Mouse (Mus musculus): ENCODE results near the gene Clca1.

DNA sequence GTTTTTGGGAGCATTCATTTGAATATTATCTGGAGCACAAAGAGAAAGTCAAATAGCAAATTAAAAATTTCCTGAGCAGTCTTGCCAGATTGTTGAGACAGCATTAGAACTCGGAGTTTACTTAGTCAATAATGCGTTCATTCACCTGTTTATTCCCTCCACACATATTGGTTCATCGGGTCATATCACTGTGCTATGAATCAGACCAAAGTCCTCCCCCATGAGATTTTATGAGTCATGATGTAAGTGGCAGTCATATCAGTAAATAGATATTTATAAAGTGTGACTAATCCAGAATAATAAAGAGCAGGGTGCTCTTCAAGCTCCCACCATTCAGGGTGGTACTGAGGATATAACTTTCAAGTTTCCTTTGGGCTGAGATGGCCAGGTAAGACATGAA, 39.8 kb upstream of the Clca1 start:
- TF ChIP-seq CTCF (IDR thresholded peaks at IDR 0.05; ENCODE audit: low read depth) (no peak), EP300 (optimal IDR thresholded peaks at IDR 0.05) (no peak)

Measured in stomach, postnatal 0 days (tissue).